Mouse (Mus musculus) hindbrain, embryonic 16.5 days (tissue): ENCODE results near the gene Nsd2. TPM values are rescaled to one million over a fixed set of nuclear protein-coding genes. Genes with fewer than 3 reads are reported as not detected.

Source experiments
- ATAC-seq: fragments of 200-750 bp; cut with Nextera tagmentation; 2 replicates; pipeline ENCODE4 v1.8.0; 2017; ENCODE audit warnings: moderate TSS enrichment, moderate library complexity
- H3K27ac ChIP-seq: fragments of 300-500 bp; sonication (generic); 2 replicates; pipeline ENCODE4 v1.5.1; 2014; ENCODE audit warnings: low read depth, mild to moderate bottlenecking, control low read depth, low read length, moderate library complexity
- H3K27me3 ChIP-seq: fragments of 300-500 bp; sonication (generic); replicated peaks from 2 replicates; pipeline ENCODE4 v1.6.1; 2014; ENCODE audit warnings: low read length; ENCODE audit not compliant: control insufficient read depth, insufficient read depth
- H3K36me3 ChIP-seq: fragments of 300-500 bp; sonication (generic); 2 replicates; pipeline ENCODE4 v1.6.1; 2014; ENCODE audit warnings: mild to moderate bottlenecking, low read length, moderate library complexity, mixed read lengths; ENCODE audit not compliant: control insufficient read depth, insufficient read depth
- H3K4me1 ChIP-seq: fragments of 300-500 bp; sonication (generic); 2 replicates; pipeline ENCODE4 v1.6.1; 2014; ENCODE audit warnings: low read depth, low read length; ENCODE audit not compliant: control insufficient read depth, insufficient read depth
- H3K4me2 ChIP-seq: fragments of 300-500 bp; sonication (generic); 2 replicates; pipeline ENCODE4 v1.6.1; 2014; ENCODE audit warnings: mild to moderate bottlenecking, low read length, control low read depth, moderate library complexity
- H3K4me3 ChIP-seq: fragments of 300-500 bp; sonication (generic); 2 replicates; pipeline ENCODE4 v1.5.1; 2014; ENCODE audit warnings: mild to moderate bottlenecking, low read length, control low read depth, moderate library complexity
- H3K9ac ChIP-seq: fragments of 300-500 bp; sonication (generic); 2 replicates; pipeline ENCODE4 v1.6.1; 2014; ENCODE audit warnings: low read depth, mild to moderate bottlenecking, control low read depth, low read length, moderate library complexity
- H3K9me3 ChIP-seq: fragments of 300-500 bp; sonication (generic); 2 replicates; pipeline ENCODE4 v1.6.1; 2014; ENCODE audit warnings: mild to moderate bottlenecking, low read length, moderate library complexity; ENCODE audit not compliant: control insufficient read depth
- WGBS: fragments of 180-500 bp; shearing (Covaris S2); extraction: QIAGEN DNeasy Blood & Tissue Kit; methylation state at CpG from one replicate; pipeline ENCODE4 v1.1.7; 2014; 5-methylcytosine and 5-hydroxymethylcytosine counted together
- polyA plus RNA-seq: library from polyadenylated mRNA; unstranded; fragments of >200 nt; fragmentation: Nextera tagmentation; extraction: Ambion mirVana; gene quantifications from 2 replicates; pipeline ENCODE4 v1.2.1, GENCODE M21; 2015

The Nsd2 gene
- polyA plus RNA-seq, 1 experiment from 2014 or later, result 52.9 TPM

- no peaks in the 10 kb centered on the region for H3K36me3 ChIP-seq
- no peaks in the 10 kb centered on the region for H3K9me3 ChIP-seq
- H3K9ac ChIP-seq, result no peak overlapping the region
- H3K27me3 ChIP-seq, result no peaks in the 10 kb centered on the region
- H3K4me1 ChIP-seq, result peaks cover 9% of the 10 kb centered on the region
- no peak overlapping the region for H3K4me3 ChIP-seq
- no peak for ATAC-seq
- 96% methylated on average over 3 of the region's 3 CpGs for WGBS
- H3K27ac ChIP-seq, result no peak overlapping the region
- H3K4me2 ChIP-seq, result no peak overlapping the region
Measured at GRCm38 (mm10) chr5:33829958-33830357, 9.4 kb downstream of the Nsd2 start.

GRCm38 (mm10) chr5:33830832-33831231, 10.3 kb downstream of the Nsd2 start:
- Histone ChIP-seq H3K9me3 (no peaks in the 10 kb centered on the region), H3K4me1 (peaks cover 5% of the 10 kb centered on the region), H3K9ac (no peak overlapping the region), H3K4me3 (no peak overlapping the region), H3K36me3 (no peaks in the 10 kb centered on the region), H3K4me2 (no peak overlapping the region), H3K27me3 (no peaks in the 10 kb centered on the region), H3K27ac (no peak overlapping the region)
- WGBS, result 68% methylated on average over 1 of the region's 1 CpGs
- no peak for ATAC-seq

- Histone ChIP-seq H3K4me2 (no peak overlapping the region), H3K27ac (no peak overlapping the region), H3K27me3 (no peaks in the 10 kb centered on the region), H3K9me3 (no peaks in the 10 kb centered on the region), H3K9ac (no peak overlapping the region), H3K36me3 (peaks cover 5% of the 10 kb centered on the region; the same call in 1 of the 2 replicates), H3K4me3 (no peak overlapping the region), H3K4me1 (no peaks in the 10 kb centered on the region)
- ATAC-seq, result no peak
- WGBS, result 94% methylated on average over 1 of the region's 1 CpGs
Measured at GRCm38 (mm10) chr5:33841331-33841730, 20.8 kb downstream of the Nsd2 start.

- Histone ChIP-seq H3K4me1 (no peaks in the 10 kb centered on the region), H3K9ac (no peak overlapping the region), H3K9me3 (no peaks in the 10 kb centered on the region), H3K27ac (no peak overlapping the region), H3K27me3 (no peaks in the 10 kb centered on the region), H3K4me2 (no peak overlapping the region), H3K4me3 (no peak overlapping the region), H3K36me3 (peaks cover 5% of the 10 kb centered on the region; the same call in 1 of the 2 replicates)
- 90% methylated on average over 4 of the region's 4 CpGs for WGBS
- ATAC-seq, result no peak
Measured at GRCm38 (mm10) chr5:33842549-33842948, 22.0 kb downstream of the Nsd2 start.

GRCm38 (mm10) chr5:33851466-33851865, 30.9 kb downstream of the Nsd2 start:
- Histone ChIP-seq H3K36me3 (peaks cover 9% of the 10 kb centered on the region), H3K27ac (no peak overlapping the region), H3K9ac (no peak overlapping the region), H3K27me3 (no peaks in the 10 kb centered on the region), H3K4me1 (no peaks in the 10 kb centered on the region), H3K4me3 (no peak overlapping the region), H3K9me3 (no peaks in the 10 kb centered on the region), H3K4me2 (no peak overlapping the region)
- no peak for ATAC-seq
- 81% methylated on average over 4 of the region's 4 CpGs for WGBS

- H3K9me3 ChIP-seq, result no peaks in the 10 kb centered on the region
- no peak overlapping the region for H3K4me2 ChIP-seq
- no peak for ATAC-seq
- H3K27me3 ChIP-seq, result no peaks in the 10 kb centered on the region
- H3K4me1 ChIP-seq, result no peaks in the 10 kb centered on the region
- H3K4me3 ChIP-seq, result no peak overlapping the region
- H3K36me3 ChIP-seq, result peaks cover 18% of the 10 kb centered on the region
- no peak overlapping the region for H3K9ac ChIP-seq
- H3K27ac ChIP-seq, result no peak overlapping the region
- 96% methylated on average over 1 of the region's 1 CpGs for WGBS
Measured at GRCm38 (mm10) chr5:33853086-33853485, 32.6 kb downstream of the Nsd2 start.

- Histone ChIP-seq H3K4me3 (no peak overlapping the region), H3K27ac (no peak overlapping the region), H3K9ac (no peak overlapping the region), H3K4me1 (no peaks in the 10 kb centered on the region), H3K9me3 (no peaks in the 10 kb centered on the region), H3K36me3 (peaks cover 19% of the 10 kb centered on the region), H3K4me2 (no peak overlapping the region), H3K27me3 (no peaks in the 10 kb centered on the region)
- WGBS, result 73% methylated on average over 2 of the region's 2 CpGs
- no peak for ATAC-seq
Measured at GRCm38 (mm10) chr5:33854019-33854418, 33.5 kb downstream of the Nsd2 start.

GRCm38 (mm10) chr5:33857693-33858092, 37.2 kb downstream of the Nsd2 start:
- Histone ChIP-seq H3K4me3 (no peak overlapping the region), H3K4me1 (no peaks in the 10 kb centered on the region), H3K9ac (no peak overlapping the region), H3K27ac (no peak overlapping the region), H3K4me2 (no peak overlapping the region), H3K9me3 (no peaks in the 10 kb centered on the region), H3K27me3 (no peaks in the 10 kb centered on the region), H3K36me3 (peaks cover 40% of the 10 kb centered on the region)
- no peak for ATAC-seq

- H3K36me3 ChIP-seq, result peaks cover 18% of the 10 kb centered on the region
- H3K4me3 ChIP-seq, result no peak overlapping the region
- no peak overlapping the region for H3K27ac ChIP-seq
- no peaks in the 10 kb centered on the region for H3K9me3 ChIP-seq
- no peak for ATAC-seq
- H3K27me3 ChIP-seq, result no peaks in the 10 kb centered on the region
- no peaks in the 10 kb centered on the region for H3K4me1 ChIP-seq
- WGBS, result 97% methylated on average over 1 of the region's 1 CpGs
- no peak overlapping the region for H3K9ac ChIP-seq
- no peak overlapping the region for H3K4me2 ChIP-seq
Measured at GRCm38 (mm10) chr5:33875472-33875871, 54.9 kb downstream of the Nsd2 start.

- no peaks in the 10 kb centered on the region for H3K4me1 ChIP-seq
- H3K4me3 ChIP-seq, result no peak overlapping the region
- H3K4me2 ChIP-seq, result no peak overlapping the region
- no peak overlapping the region for H3K27ac ChIP-seq
- peaks cover 36% of the 10 kb centered on the region for H3K36me3 ChIP-seq
- H3K9me3 ChIP-seq, result no peaks in the 10 kb centered on the region
- WGBS, result 88% methylated on average over 4 of the region's 4 CpGs
- H3K27me3 ChIP-seq, result no peaks in the 10 kb centered on the region
- no peak overlapping the region for H3K9ac ChIP-seq
- no peak for ATAC-seq
Measured at GRCm38 (mm10) chr5:33881118-33881517, 60.6 kb downstream of the Nsd2 start.
